Mouse (Mus musculus): ENCODE results near the gene Lekr1. TPM values are rescaled to one million over a fixed set of nuclear protein-coding genes. Genes with fewer than 3 reads are reported as not detected.

The Lekr1 gene
- total RNA-seq, 2 experiments from 2014 or later: 4.3 to 6.3 TPM

DNA sequence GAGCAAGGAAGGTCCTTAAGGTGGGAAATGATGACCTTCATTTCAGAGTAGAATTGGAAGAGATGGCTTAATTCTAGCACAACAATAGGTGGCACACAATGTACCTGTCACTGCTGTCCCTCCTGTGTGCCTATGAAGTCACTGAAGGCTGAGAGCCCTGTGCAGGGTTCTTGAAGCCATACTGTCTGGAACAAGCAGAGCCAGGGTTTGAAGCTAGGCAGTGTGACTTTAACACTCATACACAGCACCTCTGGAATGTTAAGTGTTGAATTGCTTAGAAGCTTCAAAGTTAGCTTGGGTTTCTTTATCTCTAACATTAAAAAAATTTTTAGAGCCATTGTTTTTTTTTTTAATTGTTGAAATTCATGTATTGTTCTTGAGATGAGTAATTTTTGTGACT, 100.4 kb downstream of the Lekr1 start:
- no peak for DNase-seq (ENCODE audit: low spot score in 2 of 2)

DNA sequence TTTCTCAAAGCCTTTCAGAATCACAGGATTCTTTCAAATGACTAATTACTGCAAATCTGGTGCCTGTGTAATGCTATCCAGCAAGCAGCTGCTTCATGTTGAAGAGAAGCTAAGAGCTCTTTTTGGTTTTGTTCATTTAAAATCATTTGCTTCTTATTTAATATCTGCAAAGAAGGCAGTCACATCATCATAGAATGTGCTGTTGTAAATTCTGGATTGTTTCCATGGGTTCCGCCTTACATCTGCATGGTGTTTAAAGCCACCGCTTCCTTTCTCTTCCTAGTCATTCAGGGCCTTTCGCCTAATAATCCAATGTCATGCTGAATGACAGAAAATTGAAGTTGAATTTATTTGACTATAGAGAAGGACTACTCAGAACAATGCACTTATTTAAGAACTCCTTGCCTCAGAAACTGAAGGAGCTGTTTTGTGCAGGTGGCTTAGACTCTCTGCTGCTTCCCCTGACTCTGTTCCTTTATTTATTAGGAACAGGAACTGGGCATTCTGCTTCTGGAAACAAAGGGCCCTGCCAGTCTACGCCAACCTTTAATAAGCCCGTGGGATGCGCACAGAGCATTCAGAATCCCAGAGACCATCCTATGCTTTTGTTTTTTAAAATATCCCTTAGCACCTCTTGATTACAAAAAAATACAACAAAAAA, 101.3 kb downstream of the Lekr1 start:
- DNase-seq (ENCODE audit: low spot score in 2 of 2): peak in 1 of 2 experiments; percentile 31

DNA sequence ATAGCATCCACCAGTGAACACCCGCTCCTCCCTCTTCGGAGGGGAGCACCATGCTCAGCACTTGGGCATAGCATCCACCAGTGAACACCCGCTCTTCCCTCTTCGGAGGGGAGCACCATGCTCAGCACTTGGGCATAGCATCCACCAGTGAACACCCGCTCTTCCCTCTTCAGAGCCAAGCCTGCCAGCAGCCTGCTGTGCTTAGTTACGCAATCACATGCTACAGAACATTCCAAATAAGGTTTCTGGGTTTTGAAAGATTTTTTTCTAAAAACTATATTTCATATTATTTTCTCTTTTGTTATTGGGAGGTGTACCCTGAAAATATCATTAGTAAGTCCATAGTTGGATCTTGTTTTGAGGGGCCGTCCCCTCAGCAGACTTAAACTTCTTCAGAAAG, 103.6 kb downstream of the Lekr1 start:
- peak in 1 of 2 experiments; percentile 54 for DNase-seq (ENCODE audit: low spot score in 2 of 2)

DNA sequence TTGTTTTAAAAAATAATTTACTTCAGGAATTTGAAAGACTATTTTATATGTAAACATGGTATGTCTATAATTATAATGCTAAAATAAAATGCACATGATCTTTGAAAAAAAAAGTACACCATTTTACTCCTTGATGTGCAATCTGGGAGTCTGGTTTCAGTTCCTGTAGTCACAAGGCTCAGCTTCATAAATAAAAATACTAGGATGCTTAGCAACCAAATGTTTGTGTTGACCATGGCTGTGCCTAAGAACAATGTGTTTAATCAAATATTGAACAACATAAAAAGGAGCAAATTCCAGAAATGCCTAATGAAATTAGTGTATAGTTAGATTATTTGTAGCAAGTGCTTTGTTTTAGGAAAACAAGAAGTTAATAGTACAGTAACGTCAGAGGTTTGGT, 107.9 kb downstream of the Lekr1 start:
- DNase-seq (ENCODE audit: low spot score in 2 of 2): no peak

DNA sequence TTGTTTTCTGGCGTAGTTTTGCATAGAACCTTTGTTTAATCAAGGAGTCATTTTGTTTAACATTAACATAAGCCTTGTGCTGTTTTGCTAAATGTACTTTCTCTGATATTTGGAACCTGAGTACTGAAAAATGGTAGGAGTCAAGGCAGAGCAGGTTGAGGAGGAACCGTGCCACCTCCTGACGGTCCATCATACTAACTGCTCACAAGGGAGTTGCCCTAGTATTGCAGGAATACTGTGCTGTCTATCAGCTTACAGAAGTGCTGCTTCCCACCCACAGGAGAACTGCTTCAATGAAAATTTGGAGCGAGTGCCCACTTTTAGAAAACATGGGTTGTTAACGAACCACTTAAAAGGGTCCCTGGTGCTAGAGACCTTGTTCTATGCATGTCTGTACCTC, 109.1 kb downstream of the Lekr1 start:
- no peak for DNase-seq (ENCODE audit: low spot score in 2 of 2)

DNA sequence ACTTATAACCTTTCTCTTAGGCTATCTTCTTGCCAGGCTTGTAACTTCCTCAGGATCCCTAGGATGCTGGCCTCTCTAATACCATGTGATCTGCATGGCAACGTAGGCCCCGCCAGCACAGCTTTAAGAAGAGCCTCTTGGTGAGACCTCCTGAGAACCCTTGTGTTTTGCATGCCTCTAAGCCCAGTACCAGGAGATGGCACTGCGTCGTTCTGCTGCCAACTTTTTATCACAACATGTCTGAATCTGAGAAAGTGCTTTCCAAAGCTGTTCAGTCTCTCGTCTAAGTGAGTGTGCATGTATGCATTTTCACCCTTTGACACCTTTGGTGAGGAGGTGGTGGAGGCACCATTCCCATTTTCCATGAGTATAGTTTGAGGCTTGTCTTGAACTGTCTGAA, 116.2 kb downstream of the Lekr1 start:
- no peak for DNase-seq (ENCODE audit: low spot score in 2 of 2)

DNA sequence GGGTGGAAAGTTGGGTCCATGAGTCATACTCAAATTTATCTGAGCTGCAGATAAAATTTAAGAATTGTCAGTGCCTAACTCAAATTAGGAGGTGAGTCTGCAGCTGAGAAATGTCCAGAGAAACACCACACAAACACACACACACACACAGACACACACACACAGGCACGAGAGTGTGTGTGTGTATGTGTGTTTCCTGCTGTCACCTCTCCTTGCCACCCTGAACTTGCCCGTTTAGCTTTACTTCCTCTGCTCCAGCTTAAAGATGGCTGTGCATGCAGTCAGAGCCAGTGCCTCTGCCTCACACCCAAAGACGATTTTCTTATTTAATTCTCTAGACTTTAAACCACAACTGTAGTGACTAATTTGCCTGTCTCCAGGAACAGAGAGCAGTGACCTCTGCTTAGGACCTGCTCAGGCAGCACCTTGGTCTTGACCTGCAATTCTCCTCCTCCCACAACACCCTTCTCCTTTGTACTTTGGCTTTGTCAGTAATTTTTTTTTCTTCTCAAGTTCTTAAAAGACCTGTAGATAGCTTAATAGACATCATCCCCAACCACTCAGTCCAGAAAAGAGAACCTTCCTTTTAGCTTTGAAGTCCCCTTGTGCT, 124.2 kb downstream of the Lekr1 start:
- no peak for DNase-seq (ENCODE audit: low spot score in 2 of 2)

DNA sequence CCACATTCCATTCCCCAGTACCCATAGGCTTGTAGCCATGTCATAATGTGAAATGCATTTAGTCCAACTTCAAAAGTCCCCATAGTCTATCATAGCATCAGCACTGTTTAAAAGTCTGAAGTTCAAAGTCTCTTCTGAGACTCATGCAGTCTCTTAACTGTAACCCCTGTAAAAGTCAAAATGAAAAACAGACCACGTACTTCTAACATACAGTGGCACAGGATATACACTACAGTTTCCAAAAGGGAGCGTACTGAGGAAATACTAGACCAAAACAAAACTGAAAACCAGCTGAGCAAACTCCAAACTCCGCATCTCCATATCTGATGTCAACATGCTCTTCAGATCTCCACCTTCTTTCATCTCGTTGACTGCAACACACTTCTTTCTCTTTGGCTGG, 127.5 kb downstream of the Lekr1 start:
- DNase-seq (ENCODE audit: low spot score in 2 of 2): no peak

DNA sequence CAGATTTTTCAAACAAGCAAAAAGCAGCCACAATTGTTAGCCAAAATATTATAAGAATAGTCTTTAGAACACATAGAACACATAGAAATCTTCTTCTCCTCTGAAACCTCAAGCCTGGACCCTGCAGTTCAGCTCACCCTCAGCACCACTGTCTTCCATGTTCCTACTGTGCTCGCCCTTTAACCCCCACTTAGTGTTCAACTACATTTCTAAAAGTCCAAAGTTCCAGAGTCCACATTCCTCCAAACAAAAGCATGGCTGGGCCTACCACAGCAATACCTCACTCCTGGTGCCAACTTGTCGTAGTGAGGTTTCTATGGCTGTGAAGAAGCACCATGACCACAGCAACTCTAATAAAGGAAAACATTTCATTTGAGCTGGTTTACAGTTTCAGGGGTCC, 128.7 kb downstream of the Lekr1 start:
- DNase-seq (ENCODE audit: low spot score in 2 of 2): no peak

DNA sequence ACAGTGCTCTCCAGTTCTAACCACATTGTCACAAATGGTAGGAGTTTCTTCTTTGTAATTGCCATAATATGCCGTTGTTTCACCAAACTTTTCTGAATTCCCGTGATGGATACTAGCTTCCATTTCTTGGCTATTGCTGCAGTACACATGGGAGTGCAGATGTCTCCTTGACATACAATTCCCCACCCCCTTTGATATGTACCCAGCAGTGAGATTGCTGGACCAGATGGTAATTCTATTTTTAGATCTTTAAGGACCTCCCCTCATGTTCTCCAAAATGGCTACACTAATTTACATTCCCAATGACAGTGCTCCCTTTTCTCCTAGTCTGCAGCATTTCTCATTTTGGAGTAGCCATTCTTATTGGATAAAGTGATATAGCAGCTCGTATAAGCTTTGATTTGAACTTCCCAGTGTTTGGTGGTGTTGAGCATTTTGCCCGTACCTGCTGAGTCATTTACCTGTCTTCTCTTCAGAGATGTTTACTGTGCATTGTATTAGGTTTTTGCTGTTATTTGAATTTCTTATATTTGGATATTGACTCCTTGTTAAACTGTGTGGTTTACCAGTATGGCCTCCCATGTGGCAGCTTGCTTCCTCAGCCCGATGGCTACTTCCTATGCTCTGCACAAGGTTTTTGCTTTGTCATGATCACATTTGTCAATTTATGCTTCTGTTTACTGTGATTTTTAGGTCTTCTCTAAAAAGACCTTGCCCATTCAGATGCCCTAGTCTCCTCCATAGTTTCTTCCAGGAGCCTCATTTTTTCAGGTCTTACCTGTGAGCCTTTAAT, 131.5 kb downstream of the Lekr1 start:
- DNase-seq (ENCODE audit: low spot score in 2 of 2): no peak

DNA sequence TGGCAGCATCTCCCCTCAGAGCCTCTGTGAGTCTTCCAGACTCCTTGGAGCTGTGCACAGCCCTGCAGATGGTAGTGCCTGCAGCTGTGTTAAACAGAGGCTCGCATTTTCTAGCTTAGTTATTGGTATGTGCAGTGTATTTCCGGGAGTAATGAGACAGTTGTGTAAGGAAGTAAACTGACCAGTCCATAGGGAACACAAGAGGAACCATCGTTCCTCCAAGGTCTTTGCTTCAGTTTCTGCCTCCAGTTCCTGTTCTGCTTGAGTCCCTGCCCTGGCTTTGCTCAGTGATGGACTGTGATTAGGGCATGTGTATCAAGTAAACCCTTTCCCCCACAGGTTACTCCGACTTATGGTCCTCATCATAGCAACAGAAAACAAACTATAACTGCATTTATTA, 134.9 kb downstream of the Lekr1 start:
- DNase-seq (ENCODE audit: low spot score in 2 of 2): no peak

DNA sequence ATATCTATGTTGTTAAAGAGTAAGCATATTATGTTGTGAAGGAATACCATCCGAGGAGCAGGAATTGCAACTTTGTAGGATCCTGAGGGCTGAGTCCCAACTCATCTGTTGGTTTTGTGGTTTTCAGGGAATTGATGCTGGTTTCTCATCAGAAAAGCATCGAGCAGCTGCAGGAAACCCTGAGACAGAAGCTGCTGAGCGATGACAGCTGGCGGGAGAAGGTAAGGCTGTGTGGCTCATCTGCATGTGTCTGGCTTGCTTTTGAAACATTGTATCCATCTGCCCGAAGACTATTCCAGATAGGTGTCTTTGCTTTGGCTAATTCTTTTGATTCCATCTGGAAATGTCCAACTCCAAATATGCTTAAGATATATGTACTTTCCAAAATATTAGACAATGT, 136.2 kb downstream of the Lekr1 start:
- DNase-seq (ENCODE audit: low spot score in 2 of 2): no peak

DNA sequence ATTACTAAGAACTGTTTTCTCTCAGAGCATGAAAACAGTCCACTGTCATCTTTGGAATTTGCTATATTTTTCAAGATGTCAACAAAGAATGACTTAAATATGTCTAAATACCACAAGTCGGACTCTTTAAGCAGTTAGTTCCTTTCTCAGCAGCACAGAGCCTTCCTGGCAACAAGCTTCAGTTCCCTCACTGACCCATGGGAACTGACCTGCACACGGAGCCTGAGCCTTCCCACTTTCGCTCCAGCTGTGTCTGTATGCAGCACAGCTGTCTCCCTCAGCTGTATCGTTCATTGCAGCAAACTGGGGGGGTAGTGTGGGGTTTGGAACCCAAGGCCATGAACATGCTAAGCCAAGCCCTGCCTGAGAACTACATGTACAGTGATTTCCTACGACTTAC, 136.8 kb downstream of the Lekr1 start:
- DNase-seq (ENCODE audit: low spot score in 2 of 2): no peak

DNA sequence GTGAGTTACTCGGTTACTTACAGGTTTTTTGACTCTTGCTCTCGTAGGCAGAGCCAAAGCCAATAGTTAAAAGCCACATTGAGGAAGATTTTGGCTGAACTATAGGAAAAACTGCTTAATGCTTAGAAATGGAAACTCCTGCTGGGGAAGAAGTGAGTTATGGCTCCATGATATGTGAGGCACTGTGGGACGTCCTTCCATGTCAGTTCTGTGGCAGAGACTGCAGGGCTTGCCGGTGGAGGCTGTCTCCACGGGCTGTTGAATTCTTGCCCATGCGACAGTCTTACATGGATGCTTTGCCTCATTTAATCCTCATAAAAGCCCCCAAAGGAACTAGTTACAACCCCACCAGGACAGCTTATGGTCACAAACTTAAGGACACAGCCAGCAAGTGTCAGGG, 148.9 kb downstream of the Lekr1 start:
- no peak for DNase-seq (ENCODE audit: low spot score in 2 of 2)

DNA sequence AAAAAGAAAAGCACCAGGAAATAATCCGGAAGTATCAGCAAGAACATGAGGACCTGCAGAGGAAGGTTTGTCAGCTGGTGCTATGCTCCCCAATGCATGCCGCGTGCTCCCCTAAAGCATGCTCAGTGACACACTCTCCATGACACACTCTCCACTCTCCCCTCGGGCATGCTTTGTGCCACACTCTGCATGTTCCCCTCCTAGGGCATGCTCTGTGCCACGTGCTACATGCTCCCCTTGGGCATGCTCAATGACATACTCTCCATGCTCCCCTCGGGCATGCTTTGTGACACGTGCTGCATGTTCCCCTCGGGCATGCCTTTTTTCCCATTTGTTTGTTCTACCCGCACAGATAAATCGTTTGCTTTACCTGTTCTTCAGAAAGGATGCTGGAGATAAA, 150.0 kb downstream of the Lekr1 start:
- no peak for DNase-seq (ENCODE audit: low spot score in 2 of 2)

DNA sequence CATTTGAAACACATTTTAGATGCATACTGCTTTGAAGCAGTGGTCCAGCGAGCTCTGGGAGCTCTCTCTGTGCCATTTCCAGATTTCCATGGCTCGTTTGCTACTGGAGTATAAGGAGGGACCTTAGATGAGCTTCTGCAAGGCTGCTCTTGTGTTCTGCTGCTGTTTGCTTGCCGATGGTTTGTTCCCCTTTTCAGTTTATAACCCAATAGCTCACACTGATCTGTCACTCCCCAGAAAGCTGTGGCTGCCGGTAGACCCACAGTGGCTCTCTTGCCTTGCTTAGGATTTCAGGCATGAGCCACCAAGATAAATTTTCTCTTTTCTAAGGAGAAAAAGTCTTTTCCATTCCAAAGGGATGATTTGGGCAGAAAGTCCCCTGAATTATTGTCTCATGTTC, 152.6 kb downstream of the Lekr1 start:
- no peak for DNase-seq (ENCODE audit: low spot score in 2 of 2)

DNA sequence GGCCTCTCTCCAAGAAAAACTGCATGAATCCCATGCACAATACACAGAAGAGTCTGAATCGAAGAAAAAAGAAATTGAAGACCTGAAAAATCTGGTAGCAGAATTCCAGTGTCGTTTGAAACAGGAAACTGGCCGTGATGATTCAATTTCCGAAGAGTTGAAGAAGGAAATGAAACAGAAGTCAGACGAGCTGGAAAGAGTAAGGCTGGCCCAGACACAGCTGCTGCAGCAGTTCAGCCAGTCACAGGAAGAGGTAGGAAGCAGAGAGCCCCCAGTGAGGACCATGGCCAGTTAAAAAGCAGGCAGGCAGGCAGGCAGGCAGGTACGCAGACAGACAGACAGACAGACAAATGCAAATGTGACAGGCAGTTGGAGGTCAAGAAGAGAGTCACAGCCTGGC, 153.8 kb downstream of the Lekr1 start:
- no peak for DNase-seq (ENCODE audit: low spot score in 2 of 2)

DNA sequence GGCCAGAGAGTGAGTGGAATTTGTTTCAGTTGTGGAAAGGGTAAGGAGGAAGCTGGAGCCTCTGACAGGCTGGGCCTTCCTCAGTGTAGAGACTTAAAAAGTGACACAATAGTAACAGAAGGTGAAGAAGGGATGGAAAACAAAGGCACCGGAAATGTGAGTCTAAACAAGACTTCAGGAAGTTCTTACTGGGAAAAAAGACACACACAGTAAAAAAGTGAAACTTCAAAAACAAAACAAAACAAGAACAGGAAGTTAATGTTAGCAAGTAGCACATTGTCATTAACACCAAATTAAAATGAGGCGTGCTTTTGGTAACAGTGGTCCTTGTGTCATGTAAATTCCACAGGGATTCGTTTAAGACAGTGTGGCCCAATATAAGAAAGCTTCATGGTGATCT, 158.9 kb downstream of the Lekr1 start:
- no peak for DNase-seq (ENCODE audit: low spot score in 2 of 2)

DNA sequence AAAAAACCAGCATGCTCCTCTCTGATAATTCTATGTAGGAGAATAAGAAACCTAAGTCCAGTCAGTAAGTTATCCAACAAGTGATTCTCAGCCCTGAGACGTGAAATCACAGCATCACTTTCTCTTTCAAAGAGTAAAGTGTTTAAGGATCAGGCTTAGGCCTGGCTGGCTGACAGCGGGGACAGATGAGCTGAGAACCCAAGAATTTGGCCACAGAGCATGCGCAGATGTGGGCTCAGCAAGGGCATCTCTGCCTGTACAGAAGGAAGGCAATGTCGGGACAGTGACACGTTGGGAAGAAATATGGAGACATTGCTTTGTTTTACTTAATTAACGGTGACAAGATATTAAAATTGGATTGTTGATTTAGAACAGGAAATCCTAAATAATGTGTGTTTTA, 160.7 kb downstream of the Lekr1 start:
- DNase-seq (ENCODE audit: low spot score in 2 of 2): no peak

DNA sequence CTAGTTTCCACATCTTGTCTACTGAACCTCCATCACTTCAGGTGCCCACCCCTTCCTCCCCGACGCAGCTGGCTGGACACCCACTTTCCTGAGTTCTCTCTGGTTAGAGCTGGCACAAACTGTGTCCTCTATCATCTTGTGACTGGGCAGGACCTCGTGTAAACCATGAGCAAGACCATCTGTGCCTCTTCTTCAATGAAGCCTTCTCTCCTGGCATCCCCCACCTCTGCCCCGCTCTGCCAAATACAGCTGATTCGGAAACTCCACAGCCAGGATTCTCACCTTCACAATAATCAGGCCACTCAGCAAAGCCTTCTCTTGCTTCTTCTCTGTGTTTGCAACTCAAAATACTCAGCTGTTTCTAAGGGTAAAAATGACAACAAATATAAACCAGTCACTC, 161.4 kb downstream of the Lekr1 start:
- DNase-seq (ENCODE audit: low spot score in 2 of 2): no peak

DNA sequence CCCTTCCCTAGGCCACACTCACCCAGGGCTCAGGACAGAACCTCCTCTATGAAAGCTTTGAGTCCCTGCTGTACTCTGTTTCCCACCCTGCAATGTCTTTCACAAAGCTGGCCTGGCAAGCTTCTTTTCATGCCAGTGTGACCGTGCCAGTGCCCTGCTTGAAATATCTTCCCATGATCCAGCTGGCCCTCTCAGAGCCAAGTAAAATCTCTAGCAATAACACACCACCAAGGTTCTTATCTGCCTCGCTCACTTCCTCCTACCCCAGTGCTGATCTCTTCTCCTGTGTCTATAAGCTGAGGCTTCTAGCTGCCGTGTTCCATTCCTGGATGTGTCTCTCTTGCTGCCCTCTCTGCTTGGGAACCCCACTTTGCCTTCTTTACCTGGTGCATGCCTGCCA, 162.0 kb downstream of the Lekr1 start:
- no peak for DNase-seq (ENCODE audit: low spot score in 2 of 2)

DNA sequence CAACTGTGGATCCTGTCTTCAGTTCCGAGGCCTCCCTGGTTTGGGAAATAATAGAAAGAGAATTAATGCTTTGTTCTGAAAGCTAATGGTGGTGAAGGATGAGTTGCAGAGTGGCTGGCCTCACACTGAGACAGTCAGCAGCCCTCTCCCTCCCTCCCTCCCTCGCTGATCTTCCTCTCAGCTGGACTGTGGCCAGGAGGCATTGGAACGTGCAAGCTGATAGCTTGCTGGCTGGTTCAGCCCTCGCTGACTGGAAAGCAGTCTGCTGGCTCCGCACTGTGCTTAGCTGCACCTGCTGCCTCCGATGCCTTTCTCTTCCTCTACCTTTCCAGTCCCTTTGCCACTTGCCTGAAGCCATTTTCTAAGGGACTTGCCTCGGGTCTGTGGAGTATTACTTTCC, 163.2 kb downstream of the Lekr1 start:
- DNase-seq (ENCODE audit: low spot score in 2 of 2): peak; percentile 13 to 23

All from layer of hippocampus, adult 18-20 months (tissue).